Mouse (Mus musculus) midbrain, embryonic 10.5 days (tissue): Measurements from ENCODE around the gene Ecel1. TPM values are rescaled to one million over a fixed set of nuclear protein-coding genes. Genes with fewer than 3 reads are reported as not detected.

Source experiments
- DNase-seq: peaks from one replicate; pipeline ENCODE4 v3.0.0-alpha.2; 2017; ENCODE audit warnings: low spot score
- H3K27ac ChIP-seq: fragments of 300-500 bp; sonication (generic); replicated peaks from 2 replicates; pipeline ENCODE4 v1.5.1; 2016; ENCODE audit warnings: mild to moderate bottlenecking
- H3K27me3 ChIP-seq: fragments of 300-500 bp; sonication (generic); 2 replicates; pipeline ENCODE4 v1.6.1; 2016; ENCODE audit warnings: low read depth, mild to moderate bottlenecking; ENCODE audit not compliant: poor library complexity, severe bottlenecking
- H3K36me3 ChIP-seq: fragments of 300-500 bp; sonication (generic); 2 replicates; pipeline ENCODE4 v1.6.1; 2016; ENCODE audit warnings: mild to moderate bottlenecking, moderate library complexity
- H3K4me1 ChIP-seq: fragments of 300-500 bp; sonication (generic); 2 replicates; pipeline ENCODE4 v1.6.1; 2016
- H3K4me3 ChIP-seq: fragments of 300-500 bp; sonication (generic); 2 replicates; pipeline ENCODE4 v1.5.1; 2016; ENCODE audit warnings: mild to moderate bottlenecking, moderate library complexity
- H3K9me3 ChIP-seq: fragments of 300-500 bp; sonication (generic); replicated peaks from 2 replicates; pipeline ENCODE4 v1.6.1; 2016; ENCODE audit warnings: mild to moderate bottlenecking
- WGBS: fragments of 180-500 bp; shearing (Covaris S2); methylation state at CpG from one replicate; pipeline ENCODE4 v1.1.7; 2016; 5-methylcytosine and 5-hydroxymethylcytosine counted together
- polyA plus RNA-seq: library from polyadenylated mRNA; unstranded; fragments of >200 nt; fragmentation: Nextera tagmentation; extraction: Ambion mirVana; gene quantifications from 2 replicates; pipeline ENCODE4 v1.2.1, GENCODE M21; 2016

Ecel1 gene
- polyA plus RNA-seq, 1 experiment from 2014 or later, result 3.7 TPM

DNA sequence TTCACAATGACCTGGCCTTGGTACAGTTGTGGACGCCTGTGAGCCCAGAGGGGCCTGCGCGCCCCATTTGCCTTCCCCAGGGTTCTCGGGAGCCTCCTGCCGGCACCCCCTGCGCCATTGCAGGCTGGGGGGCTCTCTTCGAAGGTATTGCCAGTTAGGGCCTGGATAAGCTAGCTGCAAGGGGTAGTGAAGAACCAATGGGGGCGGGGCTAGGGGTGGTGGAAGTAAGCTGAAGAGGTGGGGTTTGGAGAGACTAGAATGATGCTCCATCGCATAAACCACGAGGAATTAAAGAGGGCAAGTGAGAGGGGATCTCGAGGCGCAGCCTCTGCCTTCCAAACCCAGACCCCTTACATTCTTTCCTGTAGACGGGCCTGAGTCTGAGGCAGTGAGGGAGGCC is 29.2 kb upstream of the Ecel1 start:
- H3K4me3 ChIP-seq, result peak overlapping the region; percentile 64; the same call in 1 of the 2 replicates
- H3K4me1 ChIP-seq, result peaks cover 32% of the 10 kb centered on the region
- peaks cover 86% of the 10 kb centered on the region for H3K27me3 ChIP-seq
- no peaks in the 10 kb centered on the region for H3K9me3 ChIP-seq
- DNase-seq, result no peak
- no peaks in the 10 kb centered on the region for H3K36me3 ChIP-seq
- WGBS, result 10% methylated on average over 13 of the region's 13 CpGs
- no peak overlapping the region for H3K27ac ChIP-seq

- peaks cover 30% of the 10 kb centered on the region for H3K4me1 ChIP-seq
- no peaks in the 10 kb centered on the region for H3K36me3 ChIP-seq
- WGBS, result 11% methylated on average over 20 of the region's 20 CpGs
- peaks cover 86% of the 10 kb centered on the region for H3K27me3 ChIP-seq
- H3K27ac ChIP-seq, result no peak overlapping the region
- H3K4me3 ChIP-seq, result 0 out of 2 replicates have a peak overlapping the region, but pooled peaks have one; percentile 28
- no peaks in the 10 kb centered on the region for H3K9me3 ChIP-seq
- DNase-seq, result peak; percentile 61
Observed at GRCm38 (mm10) chr1:87184751-87185139, 28.4 kb upstream of the Ecel1 start.

DNA sequence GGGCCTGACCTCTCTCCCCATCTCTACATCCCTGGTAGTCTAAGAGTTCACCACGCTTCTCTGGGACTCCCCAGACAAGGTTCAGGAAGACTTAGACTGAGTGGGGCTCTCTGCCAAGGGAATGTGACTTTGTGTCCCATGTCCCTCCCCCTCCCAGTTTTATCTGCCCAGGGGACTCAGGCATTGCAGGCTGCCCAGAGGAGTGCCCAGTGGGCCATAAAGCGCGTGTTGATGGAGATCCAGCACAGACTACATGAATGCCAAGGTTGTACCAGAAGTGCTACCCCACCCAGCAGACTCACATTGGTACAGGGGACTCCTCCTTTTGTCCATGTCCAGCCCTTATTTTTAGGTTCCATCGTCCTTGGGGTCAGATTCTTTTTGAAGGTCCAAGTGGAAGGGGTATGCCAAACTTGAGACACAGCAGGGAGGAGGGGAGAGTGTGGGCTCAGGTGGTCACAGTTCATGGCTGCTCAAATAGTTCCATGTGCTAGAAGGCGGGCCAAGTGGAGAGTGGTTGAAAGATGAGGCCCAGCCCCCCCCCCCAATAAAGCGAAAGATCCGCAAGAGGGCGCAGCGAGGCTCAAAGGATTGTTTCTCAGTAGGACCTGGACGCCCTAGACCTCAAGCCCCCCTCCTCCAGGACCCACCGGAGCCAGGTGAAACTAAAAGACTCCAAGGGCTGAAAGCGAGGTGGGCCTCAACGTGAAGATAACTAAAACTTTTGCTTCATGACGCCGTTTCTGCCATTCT is 27.9 kb upstream of the Ecel1 start:
- no peak overlapping the region for H3K27ac ChIP-seq
- no peaks in the 10 kb centered on the region for H3K9me3 ChIP-seq
- no peaks in the 10 kb centered on the region for H3K36me3 ChIP-seq
- peaks cover 30% of the 10 kb centered on the region for H3K4me1 ChIP-seq
- H3K27me3 ChIP-seq, result peaks cover 85% of the 10 kb centered on the region
- no peak for DNase-seq
- H3K4me3 ChIP-seq, result 0 out of 2 replicates have a peak overlapping the region, but pooled peaks have one; percentile 28
- 30% methylated on average over 15 of the region's 15 CpGs for WGBS

- H3K4me3 ChIP-seq, result no peak within 1 kb of the TSS
- 74% methylated on average over 9 of the region's 9 CpGs for WGBS
- H3K36me3 ChIP-seq, result no peaks in the 10 kb centered on the region
- H3K4me1 ChIP-seq, result peaks cover 37% of the 10 kb centered on the region
- peaks cover 74% of the 10 kb centered on the region for H3K27me3 ChIP-seq
- no peaks in the 10 kb centered on the region for H3K9me3 ChIP-seq
- no peak for DNase-seq
- H3K27ac ChIP-seq, result no peak within 1 kb of the TSS
Observed at GRCm38 (mm10) chr1:87183013-87183412, 26.7 kb upstream of the Ecel1 start, which contains the start of gene Prss56. Gene Prss56, plus strand, starts transcription at chr1:87183313.

DNA sequence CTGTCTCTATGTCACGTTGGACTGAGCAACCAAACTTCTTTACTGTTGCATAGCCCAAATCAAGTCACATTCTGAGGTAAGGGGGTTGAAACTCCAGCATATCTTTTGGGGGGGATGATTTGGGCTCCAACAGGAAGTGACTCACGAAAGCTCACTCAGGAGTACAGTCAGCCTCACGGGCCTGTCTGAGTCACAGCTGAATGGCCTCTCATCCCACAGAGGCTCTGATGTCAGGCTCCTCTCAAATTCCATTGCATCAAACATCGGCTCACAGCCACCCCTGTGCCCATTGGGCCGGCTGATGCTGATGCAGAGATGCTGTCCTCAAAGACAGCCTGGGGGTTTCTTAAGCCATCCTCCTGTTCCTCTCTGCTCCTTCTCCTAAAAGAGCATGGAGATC is 24.6 kb upstream of the Ecel1 start:
- Histone ChIP-seq H3K36me3 (no peaks in the 10 kb centered on the region), H3K27me3 (peaks cover 67% of the 10 kb centered on the region), H3K4me3 (no peak overlapping the region), H3K4me1 (peaks cover 30% of the 10 kb centered on the region), H3K9me3 (no peaks in the 10 kb centered on the region), H3K27ac (no peak overlapping the region)
- DNase-seq, result no peak
- 67% methylated on average over 5 of the region's 5 CpGs for WGBS

GRCm38 (mm10) chr1:87175852-87176292 is 19.6 kb upstream of the Ecel1 start:
- H3K4me3 ChIP-seq, result peak overlapping the region; percentile 26; the same call in 1 of the 2 replicates
- H3K36me3 ChIP-seq, result no peaks in the 10 kb centered on the region
- H3K27ac ChIP-seq, result peak overlapping the region; percentile 64
- H3K4me1 ChIP-seq, result peaks cover 51% of the 10 kb centered on the region
- DNase-seq, result peak; percentile 69
- peaks cover 64% of the 10 kb centered on the region for H3K27me3 ChIP-seq
- WGBS, result 12% methylated on average over 11 of the region's 11 CpGs
- no peaks in the 10 kb centered on the region for H3K9me3 ChIP-seq

DNA sequence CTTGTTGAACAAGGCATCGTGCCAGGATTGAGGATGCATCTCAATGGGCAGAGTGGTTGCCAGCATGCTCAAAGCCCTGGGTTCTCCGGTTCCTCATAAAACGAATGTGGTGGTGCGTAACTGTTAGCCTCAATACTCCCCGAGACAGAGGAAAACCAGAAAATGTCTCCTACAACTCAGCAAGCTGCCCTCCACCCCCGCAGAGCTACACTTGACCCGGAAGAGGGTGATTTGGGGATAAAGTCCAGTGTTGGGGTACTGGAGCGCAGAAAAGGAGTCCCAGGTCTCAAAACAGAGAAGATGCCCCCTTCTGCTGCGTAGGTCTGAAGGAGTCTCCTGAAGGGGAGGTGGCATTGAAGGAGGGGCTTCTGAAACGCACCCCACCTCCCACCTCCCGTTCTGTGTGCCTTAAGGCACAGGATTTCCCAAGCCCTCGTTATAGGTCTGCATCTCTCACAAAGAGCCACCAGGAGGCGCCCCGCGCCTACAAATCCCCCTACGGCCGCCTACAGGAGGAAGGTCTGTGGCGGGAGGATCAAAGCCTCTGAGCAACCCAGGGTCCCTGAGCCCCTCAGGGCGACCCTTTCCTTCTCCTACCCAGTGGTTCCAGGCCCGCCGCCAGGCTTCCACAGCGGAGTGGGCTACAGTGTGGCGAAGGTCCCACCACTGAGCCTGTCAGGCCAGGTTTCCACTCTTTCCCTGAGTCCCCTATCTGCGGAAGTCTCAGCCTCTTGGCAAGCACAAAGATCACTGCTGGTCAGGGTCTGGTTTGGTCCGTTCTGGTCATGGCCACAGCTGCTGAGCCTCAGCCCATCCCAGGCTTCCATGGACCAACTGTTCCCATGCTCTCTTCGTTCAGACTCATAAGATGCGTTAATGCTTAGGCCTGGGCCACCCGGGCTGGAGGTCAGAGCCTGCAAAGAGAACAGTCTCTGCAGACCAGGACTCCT is 18.0 kb upstream of the Ecel1 start:
- peaks cover 67% of the 10 kb centered on the region for H3K4me1 ChIP-seq
- no peaks in the 10 kb centered on the region for H3K9me3 ChIP-seq
- WGBS, result 23% methylated on average over 28 of the region's 28 CpGs
- DNase-seq, result peak; percentile 84
- H3K27ac ChIP-seq, result peak overlapping the region; percentile 57; the same call in 1 of the 2 replicates
- H3K27me3 ChIP-seq, result peaks cover 72% of the 10 kb centered on the region
- H3K4me3 ChIP-seq, result peak overlapping the region; percentile 18; the same call in 1 of the 2 replicates
- no peaks in the 10 kb centered on the region for H3K36me3 ChIP-seq

GRCm38 (mm10) chr1:87172316-87172715 is 16.0 kb upstream of the Ecel1 start:
- Histone ChIP-seq H3K27ac (peak overlapping the region; percentile 43), H3K9me3 (no peaks in the 10 kb centered on the region), H3K4me1 (peaks cover 71% of the 10 kb centered on the region), H3K27me3 (peaks cover 82% of the 10 kb centered on the region), H3K4me3 (no peak overlapping the region), H3K36me3 (no peaks in the 10 kb centered on the region)
- 52% methylated on average over 9 of the region's 9 CpGs for WGBS
- no peak for DNase-seq

- H3K4me3 ChIP-seq, result no peak overlapping the region
- no peaks in the 10 kb centered on the region for H3K9me3 ChIP-seq
- WGBS, result 76% methylated on average over 1 of the region's 1 CpGs
- no peak overlapping the region for H3K27ac ChIP-seq
- peaks cover 85% of the 10 kb centered on the region for H3K27me3 ChIP-seq
- H3K36me3 ChIP-seq, result no peaks in the 10 kb centered on the region
- DNase-seq, result no peak
- peaks cover 71% of the 10 kb centered on the region for H3K4me1 ChIP-seq
Observed at GRCm38 (mm10) chr1:87171312-87171711, 15.0 kb upstream of the Ecel1 start.

DNA sequence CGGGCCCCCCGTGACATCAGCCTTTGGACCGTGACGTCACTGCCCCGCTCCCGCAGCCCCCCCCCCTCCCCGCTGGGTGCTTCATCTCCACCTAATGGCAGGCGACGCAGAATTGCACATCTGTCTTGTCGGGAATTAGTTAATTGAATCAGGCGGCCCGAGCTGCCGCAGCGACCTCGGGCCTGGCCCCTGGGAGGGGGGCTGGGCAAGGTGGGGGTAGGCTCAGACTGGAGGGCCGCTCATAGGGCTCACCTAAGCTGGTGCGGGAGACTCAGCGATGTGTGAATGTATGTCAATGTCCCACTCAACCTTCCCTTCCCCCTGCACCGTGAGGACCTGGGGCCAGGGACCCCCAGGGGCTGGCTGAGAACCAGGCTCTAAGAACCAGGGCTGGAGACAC is 14.1 kb upstream of the Ecel1 start:
- H3K9me3 ChIP-seq, result no peaks in the 10 kb centered on the region
- no peaks in the 10 kb centered on the region for H3K36me3 ChIP-seq
- peak overlapping the region; percentile 28; the same call in 1 of the 2 replicates for H3K27ac ChIP-seq
- 21% methylated on average over 19 of the region's 19 CpGs for WGBS
- peaks cover 63% of the 10 kb centered on the region for H3K4me1 ChIP-seq
- peak; percentile 27 for DNase-seq
- peaks cover 90% of the 10 kb centered on the region for H3K27me3 ChIP-seq
- peak overlapping the region; percentile 28 for H3K4me3 ChIP-seq

DNA sequence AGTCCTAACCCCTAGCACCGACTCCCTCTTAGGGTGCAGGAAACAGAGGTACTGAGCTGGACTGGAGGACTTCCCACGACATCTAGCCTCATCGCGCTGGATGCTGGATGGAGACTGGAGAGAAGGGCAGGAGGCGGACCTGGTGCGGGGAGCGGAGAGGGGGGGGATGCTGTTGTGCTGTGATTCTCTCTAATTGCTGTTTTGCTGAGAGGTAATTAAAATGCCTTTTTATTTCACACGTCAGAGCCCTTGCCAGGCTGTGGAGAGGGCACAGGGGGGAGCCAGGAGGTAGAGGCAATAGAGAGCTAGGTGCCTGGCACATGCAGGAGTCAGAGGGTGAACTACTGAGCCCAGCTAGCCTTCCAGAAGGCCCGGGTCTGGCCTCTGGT is 8.5 kb upstream of the Ecel1 start:
- Histone ChIP-seq H3K4me1 (peaks cover 28% of the 10 kb centered on the region), H3K27ac (no peak overlapping the region), H3K9me3 (no peaks in the 10 kb centered on the region), H3K4me3 (no peak overlapping the region), H3K36me3 (no peaks in the 10 kb centered on the region), H3K27me3 (peaks cover 73% of the 10 kb centered on the region)
- 54% methylated on average over 9 of the region's 9 CpGs for WGBS
- no peak for DNase-seq

DNA sequence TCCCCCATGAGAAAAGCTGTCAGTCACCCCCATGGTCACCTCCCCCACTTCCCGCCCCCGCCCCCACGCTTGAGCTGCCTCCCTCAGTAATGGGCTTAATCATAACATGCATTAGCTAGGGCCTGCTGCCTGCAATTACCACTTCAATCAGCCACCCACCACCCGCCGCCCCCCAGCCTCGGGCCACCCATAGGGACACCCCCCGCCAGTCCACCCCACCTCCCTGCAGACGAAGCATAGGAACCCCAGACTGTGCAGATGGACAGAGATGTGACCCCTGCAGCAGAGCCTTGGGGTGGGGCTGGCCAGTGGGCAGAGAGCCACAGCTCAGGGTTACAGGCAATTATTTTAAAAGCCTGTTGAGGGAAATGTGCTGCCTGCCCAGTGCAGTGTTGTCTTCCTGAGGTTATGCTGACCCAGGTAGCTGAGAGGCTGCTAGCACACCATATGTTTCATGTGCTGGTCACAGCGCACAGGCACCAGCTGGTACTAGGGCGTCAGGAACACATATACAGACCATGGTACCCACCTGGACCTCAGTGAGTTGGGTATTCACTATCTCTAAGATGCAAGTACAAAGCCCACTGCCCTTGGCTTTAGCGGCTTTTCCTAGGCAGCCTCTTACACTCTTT is 8.0 kb upstream of the Ecel1 start:
- DNase-seq, result no peak
- no peak overlapping the region for H3K27ac ChIP-seq
- 41% methylated on average over 11 of the region's 11 CpGs for WGBS
- H3K9me3 ChIP-seq, result no peaks in the 10 kb centered on the region
- peaks cover 73% of the 10 kb centered on the region for H3K27me3 ChIP-seq
- H3K4me3 ChIP-seq, result no peak overlapping the region
- H3K4me1 ChIP-seq, result peaks cover 23% of the 10 kb centered on the region
- no peaks in the 10 kb centered on the region for H3K36me3 ChIP-seq
